Mouse (Mus musculus): Measurements from ENCODE around the gene Defb19. TPM values are rescaled to one million over a fixed set of nuclear protein-coding genes. Genes with fewer than 3 reads are reported as not detected.

Gene Defb19
- total RNA-seq, 2 experiments from 2014 or later = 8.3 to 10.2 TPM

DNA sequence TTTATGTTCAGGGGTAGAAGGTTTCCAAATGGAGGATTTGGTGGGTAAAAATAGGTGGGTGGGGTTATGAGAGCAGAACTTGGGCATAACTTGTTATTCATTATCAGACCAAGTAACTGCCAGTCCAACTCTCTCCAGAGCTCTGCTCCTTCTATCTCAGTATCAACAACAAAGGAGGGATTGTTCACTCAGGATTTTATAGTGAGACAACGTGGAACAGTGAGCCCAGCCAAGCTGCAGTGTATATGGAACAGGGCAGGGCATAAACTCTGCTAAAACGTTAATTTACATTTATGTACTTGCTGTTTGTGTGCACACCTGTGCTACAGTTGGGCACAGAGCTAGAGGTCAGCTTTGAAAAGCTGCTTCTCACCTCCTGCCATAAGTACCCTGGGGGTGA is 8.3 kb upstream of the Defb19 start:
- DNase-seq (ENCODE audit: low spot score in 2 of 2) = no peak

- no peak for DNase-seq (ENCODE audit: low spot score in 2 of 2)
Observed at GRCm38 (mm10) chr2:152586926-152587560, 6.9 kb upstream of the Defb19 start.

DNA sequence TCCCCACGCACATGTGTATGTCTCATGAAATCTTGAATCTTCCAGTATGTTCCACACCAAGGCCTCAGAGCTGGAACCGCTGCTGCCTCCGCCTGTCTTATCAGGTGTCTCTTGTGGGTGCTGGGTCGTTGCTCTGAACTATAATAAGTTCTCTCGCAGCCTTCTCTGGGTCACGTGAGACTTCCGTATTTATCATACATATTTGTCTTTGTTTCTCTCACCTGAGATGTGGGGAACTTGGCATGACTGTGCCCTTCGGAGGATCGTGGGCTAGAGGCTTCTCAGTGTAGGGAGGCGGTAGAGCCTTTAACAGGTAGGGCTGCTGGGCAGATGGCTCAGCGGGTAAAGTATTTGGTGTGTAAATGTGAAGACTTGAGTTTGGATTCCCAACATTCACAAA is 500 bp upstream of the Defb19 start:
- DNase-seq (ENCODE audit: low spot score in 2 of 2) = no peak

DNA sequence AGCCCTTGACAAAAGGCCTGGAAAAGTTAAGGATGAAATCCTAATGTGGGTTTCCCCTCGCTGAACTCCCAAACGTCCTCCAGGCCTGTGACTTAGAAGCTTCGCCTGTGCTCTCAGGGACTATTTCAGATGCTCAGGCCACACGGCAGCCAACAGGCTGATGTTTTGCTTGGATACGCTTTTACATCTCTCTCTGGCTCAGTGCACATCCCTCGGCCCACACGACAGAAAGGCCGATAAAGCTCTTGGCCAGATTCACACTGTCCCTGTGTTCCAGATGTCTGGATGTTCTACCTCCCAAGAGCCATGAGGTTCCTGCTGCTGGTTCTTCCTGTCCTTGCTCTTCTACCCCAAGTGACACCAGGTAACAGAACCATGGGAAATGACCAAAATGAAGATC is 6.6 kb downstream of the Defb19 start:
- no peak for DNase-seq (ENCODE audit: low spot score in 2 of 2)

- DNase-seq (ENCODE audit: low spot score in 2 of 2) = no peak
Observed at GRCm38 (mm10) chr2:152572114-152572794, 7.9 kb downstream of the Defb19 start, which contains the start of gene Defb21. Gene Defb21 (plus strand): TSS chr2:152572744.

DNA sequence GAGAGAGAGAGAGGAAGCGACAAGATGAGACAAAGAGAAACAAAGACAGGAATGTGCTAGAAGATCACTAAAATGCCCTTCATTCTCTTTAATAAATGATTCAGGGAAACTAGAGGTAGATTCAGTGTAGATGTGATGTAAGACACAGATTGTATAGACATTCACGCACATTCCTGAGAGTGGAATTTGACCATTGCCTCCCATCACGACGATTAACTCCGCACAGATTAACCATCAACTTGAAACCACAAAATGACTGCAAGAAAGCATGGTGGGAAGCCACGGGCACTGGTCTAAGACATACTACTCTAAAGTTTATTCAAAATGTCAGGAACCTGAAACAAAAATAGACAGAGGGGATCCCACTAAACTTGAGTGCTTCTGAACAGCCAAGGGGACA is 9.8 kb downstream of the Defb19 start:
- no peak for DNase-seq (ENCODE audit: low spot score in 2 of 2)

GRCm38 (mm10) chr2:152569881-152570280 is 10.2 kb downstream of the Defb19 start:
- DNase-seq (ENCODE audit: low spot score in 2 of 2) = no peak

DNA sequence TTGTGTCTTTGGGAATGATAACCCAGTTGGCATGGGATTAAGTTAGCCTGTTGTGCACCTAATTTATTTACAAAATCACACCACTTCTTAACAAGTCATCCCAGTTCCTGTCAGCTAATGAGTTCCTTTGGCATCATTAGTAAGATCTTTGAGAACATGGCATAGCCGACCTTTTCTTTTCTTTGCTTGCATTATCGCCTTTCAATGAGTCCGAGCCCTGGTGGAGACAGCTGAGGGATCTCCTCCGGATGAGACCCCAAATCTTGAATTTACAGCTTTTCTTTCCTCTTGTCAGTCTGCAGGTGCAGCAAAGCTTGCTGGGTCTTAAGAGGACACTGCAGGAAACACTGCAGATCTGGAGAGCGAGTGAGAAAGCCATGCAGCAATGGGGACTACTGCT is 11.1 kb downstream of the Defb19 start, which contains the start of gene Gm17416:
TSS of gene Gm17416 (plus strand) at position 301 of the 400 bp plus-strand sequence.
- no peak for DNase-seq (ENCODE audit: low spot score in 2 of 2)

DNA sequence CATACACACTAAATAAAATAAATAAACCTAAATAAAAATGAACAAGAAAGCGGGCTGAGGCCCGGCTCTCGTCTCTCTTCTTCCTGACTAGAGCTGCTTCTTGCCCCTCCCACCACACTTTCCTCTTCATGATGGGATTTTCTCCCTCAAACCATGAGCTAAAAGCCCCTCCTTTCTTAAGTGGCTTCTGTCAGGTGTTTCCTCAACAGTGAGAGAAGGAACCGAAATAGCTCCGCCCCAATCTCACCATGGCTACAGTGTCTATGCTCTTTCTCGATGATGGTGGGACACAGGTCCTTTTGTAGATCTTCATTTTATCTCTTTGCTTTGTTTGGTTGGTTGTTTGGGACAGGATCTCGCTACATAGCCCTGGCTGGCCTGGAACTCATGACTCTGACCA is 23.5 kb downstream of the Defb19 start:
- no peak for DNase-seq (ENCODE audit: low spot score in 2 of 2)

GRCm38 (mm10) chr2:152553774-152554423 is 26.2 kb downstream of the Defb19 start:
- peak; percentile 33 to 34 for DNase-seq (ENCODE audit: low spot score in 2 of 2)

- DNase-seq (ENCODE audit: low spot score in 2 of 2) = no peak
Observed at GRCm38 (mm10) chr2:152548124-152548523, 32.0 kb downstream of the Defb19 start.

DNA sequence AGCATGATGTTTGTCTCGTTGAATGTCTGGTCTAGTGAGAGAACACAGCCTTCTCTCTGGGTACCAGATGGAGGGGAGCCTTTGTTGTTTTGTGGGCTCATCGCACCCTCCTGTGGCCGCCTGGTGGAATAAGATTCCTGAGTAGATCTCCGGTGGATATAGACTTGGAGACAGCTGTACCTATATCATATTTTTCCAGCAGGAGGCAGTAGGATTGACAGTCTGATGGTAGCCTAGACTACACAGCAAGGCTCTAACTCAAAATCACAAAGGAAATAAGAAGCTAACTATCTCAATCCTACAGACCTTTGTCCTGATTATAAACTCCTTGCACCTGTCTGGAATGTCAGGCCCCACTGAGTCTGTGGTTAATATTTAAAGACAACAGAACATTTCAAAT is 35.4 kb downstream of the Defb19 start:
- peak in 1 of 2 experiments; percentile 35 for DNase-seq (ENCODE audit: low spot score in 2 of 2)

- no peak for DNase-seq (ENCODE audit: low spot score in 2 of 2)
Observed at GRCm38 (mm10) chr2:152543478-152543877, 36.6 kb downstream of the Defb19 start.

- no peak for DNase-seq (ENCODE audit: low spot score in 2 of 2)
Observed at GRCm38 (mm10) chr2:152542897-152543296, 37.2 kb downstream of the Defb19 start.

GRCm38 (mm10) chr2:152541979-152542378 is 38.1 kb downstream of the Defb19 start:
- DNase-seq (ENCODE audit: low spot score in 2 of 2) = no peak

GRCm38 (mm10) chr2:152539944-152540710 is 40.0 kb downstream of the Defb19 start, which contains the start of gene Defb29:
Gene Defb29 (minus strand): TSS chr2:152540098.
- no peak for DNase-seq (ENCODE audit: low spot score in 2 of 2)

Other genes with a start within 250 kb of the Defb19 start
- gene Rbck1, start 247.7 kb downstream of the Defb19 start, total RNA-seq (2021) = 100 to 1,000 TPM; 139 TPM
- 1 to 10 TPM; 4.3 to 4.9 TPM for gene Trib3, start 236.3 kb downstream of the Defb19 start, total RNA-seq (2021)
- gene Nrsn2, start 203.7 kb downstream of the Defb19 start, total RNA-seq (2021) = 1 to 10 TPM; 4.4 to 4.5 TPM
- 10 to 100 TPM; 50.9 to 51.1 TPM for gene Sox12, start 182.2 kb downstream of the Defb19 start, total RNA-seq (2021)
- 10 to 100 TPM; 18.5 to 20.2 TPM for gene Zcchc3, start 165.3 kb downstream of the Defb19 start, total RNA-seq (2021)
- under 1 TPM; 0.37 to 0.56 TPM for gene 6820408C15Rik, start 164.7 kb downstream of the Defb19 start, total RNA-seq (2021)
- not detected for gene Defb23, start 115.7 kb downstream of the Defb19 start, total RNA-seq (2021)
- gene Defb20, start 103.2 kb downstream of the Defb19 start, total RNA-seq (2021) = not detected
- not detected for gene Defb22, start 90.2 kb downstream of the Defb19 start, total RNA-seq (2021)
- not detected for gene Defb26, start 68.6 kb downstream of the Defb19 start, total RNA-seq (2021)
- not detected for gene Defb28, start 62.1 kb downstream of the Defb19 start, total RNA-seq (2021)
- gene Defb29, start 40.2 kb downstream of the Defb19 start, total RNA-seq (2021) = not detected
- gene Gm17416, start 11.0 kb downstream of the Defb19 start, total RNA-seq (2021) = not detected
- gene Defb21, start 7.6 kb downstream of the Defb19 start, total RNA-seq (2021) = not detected
- gene Defb45, start 19.1 kb upstream of the Defb19 start, total RNA-seq (2021) = not detected
- gene Defb36, start 24.0 kb upstream of the Defb19 start, total RNA-seq (2021) = 1 to 10 TPM; 2.0 to 2.3 TPM
- 1 to 10 TPM; 2.4 to 2.8 TPM for gene Defb25, start 42.7 kb upstream of the Defb19 start, total RNA-seq (2021)
- gene Rem1, start 46.6 kb upstream of the Defb19 start, total RNA-seq (2021) = 10 to 100 TPM; 11.5 to 17.9 TPM
- gene H13, start 89.1 kb upstream of the Defb19 start, total RNA-seq (2021) = 100 to 1,000 TPM; 138 to 140 TPM
- gene Mcts2, start 106.7 kb upstream of the Defb19 start, total RNA-seq (2021) = 10 to 100 TPM; 26.7 to 27.4 TPM
- gene Id1, start 155.9 kb upstream of the Defb19 start, total RNA-seq (2021) = 100 to 1,000 TPM; 103 to 129 TPM
- 1 to 10 TPM; 4.2 to 4.9 TPM for gene Cox4i2, start 173.9 kb upstream of the Defb19 start, total RNA-seq (2021)

Measured in adrenal gland, postnatal 4 days (tissue).